In genomic region chr3:32530041-32530440, GRCm38 (mm10) we compare ENCODE assay signal across 8 mouse cellular contexts. TPM values are rescaled to one million over a fixed set of nuclear protein-coding genes. Genes with fewer than 3 reads are reported as not detected.
DNase-seq lines count a peak whose midpoint lies in the region; ATAC-seq and TF ChIP-seq lines count a peak whose summit lies in the region.

No protein-coding gene starts in this region.

- TF ChIP-seq POLR2A in lung, adult 2 months (IDR thresholded peaks at IDR 0.05; ENCODE audit: borderline replicate concordance, extremely low read depth, low read depth, low read length) = no peak

- peak overlapping the region; percentile 83; the same call in 1 of the 2 replicates for H3K27ac ChIP-seq in embryonic facial prominence, embryonic 10.5 days (replicated peaks)
- peak overlapping the region; percentile 79; the same call in 1 of the 2 replicates for H3K27ac ChIP-seq in intestine, embryonic 15.5 days
- H3K27ac ChIP-seq in neural tube, embryonic 14.5 days (ENCODE audit: low read depth, low read length) = no peak overlapping the region

- H3K36me3 ChIP-seq in embryonic facial prominence, embryonic 10.5 days (replicated peaks) = peaks cover 38% of the 10 kb centered on the region
- no peaks in the 10 kb centered on the region; the same call in 1 of the 2 replicates for H3K36me3 ChIP-seq in intestine, embryonic 15.5 days
- peaks cover 18% of the 10 kb centered on the region for H3K36me3 ChIP-seq in neural tube, embryonic 14.5 days (ENCODE audit: control insufficient read depth, insufficient read depth, low read length)

- H3K4me3 ChIP-seq in lung, adult 2 months (replicated peaks; ENCODE audit: extremely low read depth, low read depth, low read length) = peak overlapping the region; percentile 83
- peak overlapping the region; percentile 85 for H3K4me3 ChIP-seq in embryonic facial prominence, embryonic 10.5 days
- H3K4me3 ChIP-seq in intestine, embryonic 15.5 days (replicated peaks) = peak overlapping the region; percentile 94
- peak overlapping the region; percentile 85 for H3K4me3 ChIP-seq in neural tube, embryonic 14.5 days (ENCODE audit: low read depth, low read length)

- DNase-seq in lung, adult 2 months = no peak
- DNase-seq in lung, postnatal 4 days = no peak
- DNase-seq in embryonic facial prominence, embryonic 10.5 days (ENCODE audit: low spot score) = no peak
- DNase-seq in c-Kit-positive CD71-positive TER-119-positive erythroid progenitor cells, embryonic 14.5 days (ENCODE audit: low spot score) = no peak
- DNase-seq in urinary bladder, adult 2 months (ENCODE audit: low spot score) = no peak
- DNase-seq in gastrocnemius, adult 8-10 months (ENCODE audit: low spot score in 2 of 2) = no peak

- no peaks in the 10 kb centered on the region for H3K27me3 ChIP-seq in embryonic facial prominence, embryonic 10.5 days (replicated peaks; ENCODE audit: low read depth, poor library complexity, severe bottlenecking)
- no peaks in the 10 kb centered on the region for H3K27me3 ChIP-seq in intestine, embryonic 15.5 days (replicated peaks)
- no peaks in the 10 kb centered on the region for H3K27me3 ChIP-seq in neural tube, embryonic 14.5 days (ENCODE audit: control insufficient read depth, insufficient read depth, low read length)

- WGBS in lung, adult 2 months = 11% methylated on average over 5 of the region's 5 CpGs
- 15% methylated on average over 5 of the region's 5 CpGs for WGBS in embryonic facial prominence, embryonic 10.5 days
- 12% methylated on average over 5 of the region's 5 CpGs for WGBS in intestine, embryonic 15.5 days
- WGBS in neural tube, embryonic 14.5 days = 16% methylated on average over 5 of the region's 5 CpGs

- TF ChIP-seq CTCF in lung, adult 2 months (IDR thresholded peaks at IDR 0.05; ENCODE audit: insufficient read depth, low read length) = no peak

- peaks cover 3% of the 10 kb centered on the region; the same call in 1 of the 2 replicates for H3K4me1 ChIP-seq in lung, adult 2 months (ENCODE audit: control insufficient read depth, insufficient read depth, low read length)
- H3K4me1 ChIP-seq in embryonic facial prominence, embryonic 10.5 days = peaks cover 5% of the 10 kb centered on the region
- H3K4me1 ChIP-seq in intestine, embryonic 15.5 days (replicated peaks) = 0 out of 2 replicates have a peak, but pooled peaks cover 3% of the 10 kb centered on the region
- peaks cover 7% of the 10 kb centered on the region for H3K4me1 ChIP-seq in neural tube, embryonic 14.5 days (ENCODE audit: control insufficient read depth, insufficient read depth, low read length)

- peak overlapping the region; percentile 86 for H3K9ac ChIP-seq in intestine, embryonic 15.5 days
- peak overlapping the region; percentile 82 for H3K9ac ChIP-seq in neural tube, embryonic 14.5 days (replicated peaks; ENCODE audit: low read depth, low read length)

- peaks cover 13% of the 10 kb centered on the region for H3K9me3 ChIP-seq in embryonic facial prominence, embryonic 10.5 days
- H3K9me3 ChIP-seq in intestine, embryonic 15.5 days = no peaks in the 10 kb centered on the region
- no peaks in the 10 kb centered on the region for H3K9me3 ChIP-seq in neural tube, embryonic 14.5 days (ENCODE audit: control insufficient read depth, low read length)

- ATAC-seq in intestine, embryonic 15.5 days = no peak
- ATAC-seq in neural tube, embryonic 14.5 days (ENCODE audit: low read depth) = no peak

- H3K4me2 ChIP-seq in intestine, embryonic 15.5 days (replicated peaks) = peak overlapping the region; percentile 62
- peak overlapping the region; percentile 68 for H3K4me2 ChIP-seq in neural tube, embryonic 14.5 days (ENCODE audit: low read depth, low read length)

RNA-seq across cellular contexts. Expression of gene Mfn1, which starts 0.8 kb away (rescaled TPM):
- 8.0 and 12.4 TPM in 2 replicates for polyA plus RNA-seq in lung, adult 2 months (2012; rRNA removed)
- 23.9 and 24.9 TPM in 2 replicates for polyA plus RNA-seq in embryonic facial prominence, embryonic 10.5 days (2016; fragmentation: Nextera tagmentation; extraction: Ambion mirVana)
- polyA plus RNA-seq in intestine, embryonic 15.5 days (2015; fragmentation: Nextera tagmentation; extraction: Ambion mirVana) = 27.3 and 29.7 TPM in 2 replicates
- polyA plus RNA-seq in neural tube, embryonic 14.5 days (2014; fragmentation: Nextera tagmentation; extraction: Ambion mirVana) = 44.1 and 51.9 TPM in 2 replicates
- 40.2 and 56.0 TPM in 2 replicates for polyA plus RNA-seq in urinary bladder, adult 2 months (2012; rRNA removed)
- 100 to 1,000 TPM; 196 to 263 (median 234) TPM for total RNA-seq in gastrocnemius, adult 8-10 months (2022)

RNA-seq across cellular contexts. Expression of gene Zfp639, which starts 20.0 kb away (rescaled TPM):
- 21.6 and 33.8 TPM in 2 replicates for polyA plus RNA-seq in lung, adult 2 months (2012; rRNA removed)
- 40.7 and 41.0 TPM in 2 replicates for polyA plus RNA-seq in embryonic facial prominence, embryonic 10.5 days (2016; fragmentation: Nextera tagmentation; extraction: Ambion mirVana)
- polyA plus RNA-seq in intestine, embryonic 15.5 days (2015; fragmentation: Nextera tagmentation; extraction: Ambion mirVana) = 28.2 and 32.9 TPM in 2 replicates
- polyA plus RNA-seq in neural tube, embryonic 14.5 days (2014; fragmentation: Nextera tagmentation; extraction: Ambion mirVana) = 44.9 and 47.2 TPM in 2 replicates
- polyA plus RNA-seq in urinary bladder, adult 2 months (2012; rRNA removed) = 36.3 and 40.9 TPM in 2 replicates
- 10 to 100 TPM; 27.6 to 39.8 (median 28.8) TPM for total RNA-seq in gastrocnemius, adult 8-10 months (2022)

RNA-seq across cellular contexts. Expression of gene Kcnmb3, which starts 38.0 kb away (rescaled TPM):
- 0.08 TPM in 1 of 2 replicates, not detected in the other for polyA plus RNA-seq in lung, adult 2 months (2012; rRNA removed)
- 0.09 TPM in 1 of 2 replicates, not detected in the other for polyA plus RNA-seq in embryonic facial prominence, embryonic 10.5 days (2016; fragmentation: Nextera tagmentation; extraction: Ambion mirVana)
- not detected in 2 replicates for polyA plus RNA-seq in intestine, embryonic 15.5 days (2015; fragmentation: Nextera tagmentation; extraction: Ambion mirVana)
- polyA plus RNA-seq in neural tube, embryonic 14.5 days (2014; fragmentation: Nextera tagmentation; extraction: Ambion mirVana) = 0.16 TPM in 1 of 2 replicates, not detected in the other
- polyA plus RNA-seq in urinary bladder, adult 2 months (2012; rRNA removed) = not detected in 2 replicates
- total RNA-seq in gastrocnemius, adult 8-10 months (2022) = not detected
